Mouse (Mus musculus) lung, postnatal 0 days (tissue): ENCODE results near the gene Sox6.

ENCODE experiments used
- CTCF ChIP-seq: IDR thresholded peaks from 2 replicates; pipeline ENCODE4 v1.5.1; 2016; ENCODE audit warnings: antibody characterized with exemption, mild to moderate bottlenecking
- EP300 ChIP-seq: IDR thresholded peaks from 2 replicates; pipeline ENCODE4 v1.6.1; 2016; ENCODE audit warnings: antibody characterized with exemption, mild to moderate bottlenecking, control low read depth

DNA sequence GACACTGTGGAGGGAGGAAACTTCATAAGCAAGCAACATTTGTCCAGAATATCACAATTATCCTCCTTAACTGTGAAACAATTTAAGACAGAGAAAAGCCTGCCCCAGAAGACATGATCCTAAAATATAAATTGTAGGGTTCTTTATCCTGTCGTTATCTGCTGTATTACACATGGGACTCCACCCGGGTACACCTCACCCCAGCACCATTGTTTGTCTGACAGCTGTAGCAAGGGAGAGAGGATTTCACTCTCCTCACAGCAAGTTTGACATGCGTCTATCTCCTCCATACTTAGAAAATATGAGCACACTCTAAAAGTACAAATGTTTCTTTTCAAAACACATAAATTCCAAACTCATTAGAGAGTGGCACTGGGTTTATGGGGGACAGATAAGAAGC is 198.0 kb downstream of the Sox6 start:
- TF ChIP-seq CTCF: no peak
- TF ChIP-seq EP300: no peak
